Mouse (Mus musculus) fat pad, adult 2 months (tissue): ENCODE measurements at regions not wholly inside any gene's neighbourhood (a gene's known extent, or its start where the extent isn't known, plus 50 kb on each side); places are given as distances from the start of the nearest gene placed in this dataset.

Experiments
- DNase-seq: peaks from one replicate; pipeline ENCODE4 v3.0.0-alpha.2; 2011; ENCODE audit warnings: low read depth, low spot score; ENCODE audit errors: extremely low read depth

DNA sequence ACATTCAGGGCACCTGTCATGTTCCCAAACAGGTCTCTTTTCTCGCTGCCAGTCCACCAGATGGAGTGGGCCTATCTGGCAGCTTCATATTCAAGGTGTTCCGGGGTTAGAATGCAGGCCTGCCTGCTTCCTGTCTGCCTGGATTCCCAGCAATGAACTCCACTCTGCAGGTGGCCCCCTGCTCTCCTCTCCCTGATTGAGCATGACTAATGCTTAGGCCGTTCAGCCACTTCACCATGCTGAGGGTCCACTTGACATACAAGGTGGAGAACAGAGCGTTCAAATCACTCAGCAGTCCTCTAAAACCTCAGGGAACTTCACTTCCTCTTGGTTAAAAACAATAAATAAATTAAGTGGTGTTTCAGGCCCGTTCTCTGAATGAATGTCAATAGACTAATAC is 112.1 kb upstream of the Ralgapa2 start:
- no peak for DNase-seq

- DNase-seq, result no peak
These were observed 113.1 kb upstream of the Ralgapa2 start for GRCm38 (mm10) chr2:146625166-146625751.

- DNase-seq, result no peak
These were observed 114.4 kb upstream of the Ralgapa2 start for GRCm38 (mm10) chr2:146626531-146626930.

GRCm38 (mm10) chr2:146630179-146630578 is 118.0 kb upstream of the Ralgapa2 start:
- no peak for DNase-seq

GRCm38 (mm10) chr2:146631098-146631497 is 119.0 kb upstream of the Ralgapa2 start:
- DNase-seq, result no peak

- DNase-seq, result no peak
These were observed 121.4 kb upstream of the Ralgapa2 start for GRCm38 (mm10) chr2:146633329-146634070.

- DNase-seq, result no peak
These were observed 125.4 kb upstream of the Ralgapa2 start for GRCm38 (mm10) chr2:146637573-146637972.

DNA sequence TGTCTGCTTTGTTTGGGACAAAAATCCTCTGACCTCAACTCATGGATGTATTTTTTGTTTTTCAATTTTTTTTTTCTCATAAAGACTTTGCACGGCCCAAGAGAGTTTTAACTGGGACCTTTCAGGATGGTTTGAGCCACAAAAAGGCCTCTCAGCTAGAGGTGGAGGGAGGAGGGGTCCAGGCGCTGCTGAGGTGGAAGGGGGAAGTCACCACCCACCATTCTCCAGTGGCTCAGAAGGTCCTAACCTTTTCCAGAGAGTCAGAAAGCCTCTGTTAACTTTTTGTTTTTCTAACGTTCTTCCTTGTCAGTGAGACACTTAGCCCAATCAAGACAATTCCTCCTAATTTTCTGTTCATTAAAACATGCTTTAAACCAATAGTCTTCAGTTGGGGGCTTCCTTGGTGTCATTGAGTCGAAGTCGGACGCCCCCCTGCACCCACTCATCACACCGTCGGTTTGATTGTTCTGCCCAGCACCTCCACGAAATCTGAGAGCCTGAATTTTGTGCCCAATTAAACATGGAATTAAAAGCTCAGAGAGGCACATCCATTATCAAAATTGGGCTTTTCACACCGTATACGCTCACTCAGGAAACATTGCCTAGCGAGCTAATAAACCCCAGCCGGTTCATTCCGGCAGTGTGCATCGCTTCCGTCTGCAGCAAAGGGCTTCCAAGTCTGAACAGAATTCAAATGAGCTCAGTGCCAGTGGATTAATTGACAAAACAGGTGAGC is 134.3 kb upstream of the Ralgapa2 start:
- DNase-seq, result no peak

GRCm38 (mm10) chr2:146646973-146647282 is 134.8 kb upstream of the Ralgapa2 start:
- DNase-seq, result no peak

GRCm38 (mm10) chr2:146661346-146661745 is 149.2 kb upstream of the Ralgapa2 start:
- DNase-seq, result no peak

DNA sequence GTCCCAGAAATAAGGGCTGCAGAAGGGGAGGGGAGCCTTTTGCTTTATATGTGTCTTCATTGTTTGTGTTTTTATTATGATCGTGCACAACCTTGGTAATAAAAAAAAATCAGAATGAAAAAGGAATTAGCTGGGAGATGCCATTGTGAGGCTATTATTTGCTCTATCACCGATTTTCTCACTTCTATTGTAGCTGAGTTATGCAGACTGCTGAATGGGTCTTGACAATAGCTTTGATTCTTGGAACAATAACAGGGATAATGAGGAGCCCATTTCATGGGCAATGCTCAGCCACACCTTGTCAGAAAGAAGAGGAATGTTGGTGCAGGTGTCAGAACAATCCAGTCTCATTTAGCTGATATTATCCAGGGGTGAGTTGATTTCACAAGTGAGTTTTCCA is 160.6 kb upstream of the Ralgapa2 start:
- DNase-seq, result no peak

DNA sequence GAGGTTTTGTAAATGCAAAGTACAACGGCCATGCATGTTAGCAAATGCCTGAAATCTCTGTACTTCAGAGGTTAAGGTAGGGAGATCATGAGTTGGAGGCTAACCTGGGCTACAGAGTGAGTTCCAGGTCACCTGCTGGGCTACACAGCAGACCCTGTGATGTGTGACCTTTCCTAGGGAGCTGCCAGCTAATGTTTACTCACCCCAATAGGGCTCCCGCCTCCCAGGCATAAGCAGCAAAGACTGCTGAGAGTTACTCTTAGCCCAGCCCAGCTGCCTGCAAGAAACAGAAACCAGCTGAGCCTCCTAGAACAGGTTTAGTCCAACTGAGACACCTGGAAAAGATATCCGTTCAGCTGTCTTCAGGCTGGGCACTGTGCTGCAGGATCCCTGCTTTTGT is 169.8 kb upstream of the Ralgapa2 start:
- no peak for DNase-seq

DNA sequence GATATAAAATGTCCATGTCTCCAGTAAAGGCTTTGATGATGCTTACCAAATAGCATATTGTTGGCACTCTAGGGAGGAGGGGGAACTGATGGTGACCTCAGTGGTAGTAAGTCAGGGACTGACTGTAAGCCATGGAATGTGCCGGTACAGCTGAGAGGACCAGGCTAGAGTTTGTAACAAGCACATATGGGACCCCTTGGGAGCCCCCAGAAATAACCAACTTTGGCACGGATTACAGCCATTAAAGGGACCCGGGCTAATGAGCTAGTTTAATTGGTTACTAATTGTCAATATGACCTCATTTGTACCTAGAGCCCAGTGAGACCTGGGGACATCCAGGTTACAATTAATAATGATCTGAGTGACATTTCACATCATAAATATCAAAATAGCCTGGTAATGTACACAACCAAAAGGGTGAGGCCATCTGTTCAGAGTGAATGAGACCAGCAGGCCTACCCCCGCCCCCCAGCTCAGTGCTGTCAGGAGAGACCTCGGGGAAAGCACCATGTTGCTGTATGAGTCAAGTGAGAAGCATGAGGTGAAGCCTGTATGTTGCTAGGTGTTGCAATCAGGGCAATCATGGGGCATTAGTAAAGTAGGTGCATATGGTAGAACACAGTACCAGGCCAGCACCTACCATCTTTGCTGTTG is 169.7 kb upstream of the Kiz start:
- no peak for DNase-seq

- no peak for DNase-seq
These were observed 167.1 kb upstream of the Kiz start for GRCm38 (mm10) chr2:146688544-146688943.

GRCm38 (mm10) chr2:146693484-146693883 is 162.2 kb upstream of the Kiz start:
- no peak for DNase-seq

DNA sequence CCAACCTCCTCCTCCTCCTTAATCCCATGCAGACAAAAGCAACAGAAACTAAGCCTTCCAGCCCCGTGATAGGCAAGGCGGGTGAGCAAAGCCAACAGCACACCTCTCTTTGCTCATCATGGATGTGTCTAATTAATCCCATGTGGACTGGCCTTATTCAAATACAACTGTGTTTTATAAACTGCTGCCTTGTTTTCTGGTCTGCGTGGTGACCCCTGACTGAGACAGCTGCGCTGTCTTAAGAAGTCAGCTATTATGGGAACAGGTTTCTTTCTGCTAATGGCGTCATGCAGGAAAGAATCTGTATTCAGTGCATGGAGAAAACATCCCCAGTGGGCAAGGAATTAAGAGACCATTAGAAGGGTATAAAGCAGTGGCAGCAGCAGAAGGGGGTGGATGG is 161.6 kb upstream of the Kiz start:
- DNase-seq, result no peak

DNA sequence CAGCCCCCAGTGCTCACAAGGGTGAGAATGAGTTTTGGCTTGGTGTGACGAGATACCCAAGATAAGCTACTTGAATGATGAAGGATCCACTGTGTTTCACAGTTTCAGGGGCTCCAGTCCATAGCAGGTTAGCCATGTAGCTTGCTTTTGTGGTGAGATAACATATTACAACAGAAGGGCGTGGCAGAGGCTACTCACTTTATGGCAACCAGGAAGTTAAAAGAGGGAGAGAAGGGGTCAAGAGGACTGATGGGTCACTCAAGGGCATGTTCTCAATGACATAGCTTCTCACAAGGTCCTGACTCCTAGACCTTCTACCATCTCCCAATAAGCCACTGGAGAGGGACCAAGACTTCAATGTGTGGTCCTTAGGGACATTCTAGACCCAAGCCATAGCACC is 159.4 kb upstream of the Kiz start:
- DNase-seq, result no peak

GRCm38 (mm10) chr2:146696727-146697126 is 158.9 kb upstream of the Kiz start:
- no peak for DNase-seq

DNA sequence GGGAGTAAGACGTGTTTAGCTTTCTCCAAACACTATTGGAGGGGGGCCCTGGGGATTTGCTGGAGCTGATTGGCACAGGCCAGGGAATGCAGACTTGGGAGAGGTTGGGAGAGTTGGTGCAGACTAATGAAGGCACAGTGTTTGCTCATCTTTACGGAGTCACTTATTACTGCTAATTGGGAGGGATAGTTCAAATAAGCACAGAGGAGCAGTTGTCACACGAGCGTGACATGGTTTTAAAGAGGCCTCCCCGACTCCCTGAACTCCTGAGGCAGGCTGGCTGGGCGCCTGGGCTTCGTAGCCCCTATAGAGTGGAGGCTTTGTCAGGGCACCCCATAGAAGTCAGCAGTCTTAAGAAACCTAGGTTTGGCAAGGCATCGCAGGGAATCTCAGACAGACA is 145.0 kb upstream of the Kiz start:
- DNase-seq, result no peak

DNA sequence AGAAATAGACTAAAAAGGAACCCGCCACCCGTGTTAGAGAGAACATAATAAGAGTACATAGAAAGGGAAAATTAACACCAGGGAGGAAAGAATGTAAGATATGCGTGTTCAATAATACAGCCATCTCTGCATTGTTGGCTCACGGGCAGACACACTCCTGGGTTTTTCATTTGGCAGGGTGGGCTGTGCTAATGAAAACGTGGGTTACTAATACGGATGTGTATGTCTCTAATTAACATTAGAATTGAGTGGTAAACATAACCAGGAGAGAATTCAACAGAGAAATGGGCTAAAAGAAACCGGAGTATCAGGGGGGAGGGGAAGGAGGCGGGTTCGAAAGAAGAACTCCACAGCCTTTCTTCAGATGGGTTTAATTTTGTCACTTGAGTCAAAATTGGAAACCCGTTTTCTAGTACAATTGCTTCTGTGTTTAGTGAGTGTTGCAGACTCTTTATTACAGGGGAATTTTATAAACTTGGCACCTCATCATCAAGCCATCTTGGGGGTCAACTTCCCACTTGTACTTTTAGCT is 134.4 kb upstream of the Kiz start:
- DNase-seq, result no peak

DNA sequence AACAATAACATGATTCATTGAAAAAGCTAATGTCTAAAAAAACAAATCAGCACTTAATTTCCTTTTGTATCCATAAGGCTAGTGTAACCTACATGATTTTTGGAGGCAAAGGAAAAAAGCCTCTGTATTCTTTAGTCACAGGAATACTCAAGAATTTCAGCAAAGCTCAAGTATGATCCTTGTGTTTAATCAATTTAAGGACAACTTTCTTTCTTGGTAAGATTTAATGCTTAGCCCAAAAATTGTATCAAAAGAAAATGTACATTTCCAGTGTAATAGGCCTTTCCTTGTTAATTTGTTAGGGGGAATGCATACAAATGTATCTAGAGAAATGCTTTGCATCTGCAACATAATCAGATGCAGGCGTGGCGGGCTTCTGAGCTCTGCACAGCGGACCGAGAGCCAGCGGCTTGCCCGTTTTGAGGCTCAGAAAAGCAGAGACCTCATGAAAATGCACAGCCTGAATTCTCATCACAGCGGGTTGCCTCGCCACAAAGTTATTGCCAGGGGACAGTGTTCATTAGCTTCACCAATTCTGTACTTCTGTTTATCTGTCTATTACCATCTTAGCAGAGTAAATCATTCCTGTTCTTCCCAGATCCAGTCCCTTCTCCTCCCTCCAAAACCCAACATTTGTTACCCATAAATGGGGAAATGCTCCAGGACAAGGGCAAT is 133.2 kb upstream of the Kiz start:
- no peak for DNase-seq
